Mouse (Mus musculus) MEL (cell line): ENCODE results near the gene Grk3.

Experiments used
- CHD2 ChIP-seq: IDR thresholded peaks from 2 replicates; pipeline ENCODE4 v1.6.1; 2011; ENCODE audit warnings: low read length, improper control_type of control experiment
- CTCF ChIP-seq, 3 experiments: IDR thresholded peaks in 2 of 3; conservative IDR thresholded peaks in 1 of 3; 2 replicates each; pipeline ENCODE4 v1.5.1; 2011 to 2012; ENCODE audit warnings: low read length in 3 of 3, low read depth in 2 of 3, mild to moderate bottlenecking in 2 of 3, improper control_type of control experiment in 1 of 3, inconsistent platforms in 1 of 3, mixed read lengths in 1 of 3, moderate library complexity in 1 of 3; ENCODE audit not compliant: control insufficient read depth in 1 of 3, insufficient read depth in 1 of 3, poor library complexity in 1 of 3, severe bottlenecking in 1 of 3
- E2F4 ChIP-seq: IDR thresholded peaks from 2 replicates; pipeline ENCODE4 v1.6.1; 2011; ENCODE audit warnings: low read depth, low read length, improper control_type of control experiment, borderline replicate concordance
- ELF1 ChIP-seq: IDR thresholded peaks from 2 replicates; pipeline ENCODE4 v1.6.1; 2014; ENCODE audit warnings: low read depth, mild to moderate bottlenecking, inconsistent platforms, low read length, improper control_type of control experiment, moderate library complexity
- EP300 ChIP-seq, 2 experiments: IDR thresholded peaks; 2 replicates each; pipeline ENCODE4 v1.6.1; 2011; ENCODE audit warnings: improper control_type of control experiment in 2 of 2, low read length in 2 of 2, low read depth in 1 of 2, mild to moderate bottlenecking in 1 of 2
- GABPA ChIP-seq: IDR thresholded peaks from 2 replicates; pipeline ENCODE4 v1.6.1; 2012; ENCODE audit warnings: low read depth, mild to moderate bottlenecking, inconsistent platforms, low read length, improper control_type of control experiment, moderate library complexity
- KAT2A ChIP-seq: conservative IDR thresholded peaks from 2 replicates; pipeline ENCODE4 v1.6.1; 2012; ENCODE audit warnings: low read depth, low read length, improper control_type of control experiment, inconsistent platforms
- MAFK ChIP-seq: IDR thresholded peaks from 2 replicates; pipeline ENCODE4 v1.6.1; 2011; ENCODE audit warnings: low read depth, mild to moderate bottlenecking, low read length, improper control_type of control experiment, borderline replicate concordance
- MAX ChIP-seq: IDR thresholded peaks from 2 replicates; pipeline ENCODE4 v1.6.1; 2011; ENCODE audit warnings: low read length, improper control_type of control experiment
- NRF1 ChIP-seq: IDR thresholded peaks from 2 replicates; pipeline ENCODE4 v1.6.1; 2014; ENCODE audit warnings: low read depth, mild to moderate bottlenecking, inconsistent platforms, low read length, improper control_type of control experiment, moderate library complexity; ENCODE audit not compliant: poor library complexity, insufficient read depth, severe bottlenecking
- POLR2A ChIP-seq, 2 experiments: IDR thresholded peaks; 2 replicates each; pipeline ENCODE4 v1.6.1; 2011 to 2012; ENCODE audit warnings: low read length in 2 of 2, mild to moderate bottlenecking in 2 of 2, control low read depth in 1 of 2, improper control_type of control experiment in 1 of 2, low read depth in 1 of 2, moderate library complexity in 1 of 2; ENCODE audit not compliant: control insufficient read depth in 1 of 2, insufficient read depth in 1 of 2, poor library complexity in 1 of 2
- RAD21 ChIP-seq: IDR thresholded peaks from 2 replicates; pipeline ENCODE4 v1.6.1; 2011; ENCODE audit warnings: mild to moderate bottlenecking, low read depth, low read length, improper control_type of control experiment
- SIN3A ChIP-seq: IDR thresholded peaks from 2 replicates; pipeline ENCODE4 v1.6.1; 2012; ENCODE audit warnings: low read length, improper control_type of control experiment, inconsistent platforms

DNA sequence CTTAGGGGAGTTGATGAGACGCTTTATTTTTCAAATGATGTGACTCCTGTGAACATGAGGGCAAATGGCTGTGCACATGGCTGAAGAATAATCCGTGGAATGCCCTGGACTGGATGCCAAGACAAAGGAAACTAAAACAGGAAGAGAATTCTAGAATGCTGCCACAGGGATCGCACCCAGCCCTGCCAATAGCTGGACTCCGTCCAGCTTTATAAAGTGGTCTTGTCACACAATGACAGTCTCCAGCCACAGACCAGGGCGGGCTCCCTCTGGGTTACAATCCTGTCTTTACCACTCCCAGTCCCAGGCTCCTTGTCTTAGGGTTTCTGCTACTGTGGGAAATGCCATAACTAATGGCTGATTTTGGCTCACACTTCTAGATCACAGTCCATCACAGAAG is 38.5 kb downstream of the Grk3 start:
- TF ChIP-seq KAT2A (no peak), POLR2A (IDR thresholded peaks at IDR 0.05; ENCODE audit: control insufficient read depth in 1 of 2, insufficient read depth in 1 of 2, low read depth in 1 of 2, low read length in 2 of 2, poor library complexity in 1 of 2) (no peak), CTCF (IDR thresholded peaks at IDR 0.05 in 2 of 3, conservative IDR thresholded peaks at IDR 0.05 in 1 of 3; ENCODE audit: control insufficient read depth in 1 of 3, insufficient read depth in 1 of 3, low read depth in 2 of 3, low read length in 3 of 3, poor library complexity in 1 of 3, severe bottlenecking in 1 of 3) (no peak), E2F4 (no peak), RAD21 (no peak), ELF1 (no peak), EP300 (IDR thresholded peaks at IDR 0.05; ENCODE audit: low read depth in 1 of 2, low read length in 2 of 2) (no peak), SIN3A (no peak), GABPA (no peak), NRF1 (no peak), MAX (no peak), CHD2 (no peak), MAFK (no peak)
